Mouse (Mus musculus) liver, embryonic 14 days (tissue): ENCODE results near the gene 9130230L23Rik. TPM values are rescaled to one million over a fixed set of nuclear protein-coding genes. Genes with fewer than 3 reads are reported as not detected.

Experiments used
- polyA plus RNA-seq: library from polyadenylated mRNA; depleted of rRNA; stranded (reverse); fragments of >200 nt; gene quantifications from 2 replicates; pipeline ENCODE4 v1.2.3, GENCODE M21; 2012; rRNA removed

Gene 9130230L23Rik
- polyA plus RNA-seq: 0.01 TPM in 1 of 2 replicates, not detected in the other

GRCm38 (mm10) chr5:66004134-66004925, at the start of gene 9130230L23Rik:
9130230L23Rik (minus strand) TSS chr5:66004285.

GRCm38 (mm10) chr5:65934783-65935182, 69.3 kb downstream of the 9130230L23Rik start, which contains the start of gene Chrna9:
Chrna9 (plus strand) TSS chr5:65934921.

Other genes starting within 250 kb of the 9130230L23Rik start
- gene N4bp2, start 240.8 kb downstream of the 9130230L23Rik start, polyA plus RNA-seq: 7.1 and 8.4 TPM in 2 replicates
- 0.69 and 0.85 TPM in 2 replicates for gene Rhoh, start 143.1 kb downstream of the 9130230L23Rik start, polyA plus RNA-seq
- gene Chrna9, start 69.4 kb downstream of the 9130230L23Rik start, polyA plus RNA-seq: not detected in 2 replicates
- 3.0 and 3.4 TPM in 2 replicates for gene Rbm47, start 168.8 kb upstream of the 9130230L23Rik start, polyA plus RNA-seq